Mouse (Mus musculus): ENCODE data around the gene Magi2. TPM values are rescaled to one million over a fixed set of nuclear protein-coding genes. Genes with fewer than 3 reads are reported as not detected.

Magi2 gene
- polyA plus RNA-seq, 1 experiment = 1.6 TPM

DNA sequence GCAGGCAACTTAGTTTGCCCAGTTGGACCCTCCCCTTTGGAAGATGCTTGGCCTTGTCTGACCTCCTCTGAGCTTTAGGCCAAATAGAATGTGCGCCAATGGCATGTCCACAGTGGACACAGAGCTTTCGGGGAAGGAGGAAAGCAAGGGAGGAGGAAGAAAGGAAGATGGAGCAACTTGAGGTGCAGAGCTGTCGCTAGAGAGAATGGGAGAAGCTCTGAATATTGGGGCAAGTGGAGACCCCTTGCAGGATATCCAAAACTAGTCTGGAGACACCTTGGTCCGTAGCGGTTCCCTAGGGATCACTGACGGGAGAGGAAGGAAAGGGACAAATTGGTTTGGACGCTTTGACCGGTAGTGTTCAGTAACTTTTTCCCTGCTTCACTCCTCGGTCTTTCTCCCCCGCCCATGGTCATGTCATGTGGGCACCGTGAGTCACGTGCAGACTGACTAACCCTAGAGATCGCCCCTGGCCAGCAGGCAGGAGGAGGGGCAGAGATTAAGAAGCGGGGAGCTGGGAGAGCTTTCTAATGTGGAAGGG is 1.0 kb downstream of the Magi2 start:
- no peaks in the 10 kb centered on the region for H3K4me1 ChIP-seq (replicated peaks; ENCODE audit: control insufficient read depth, insufficient read depth, low read length)
- H3K27ac ChIP-seq (ENCODE audit: control insufficient read depth, insufficient read depth, low read length) = no peak overlapping the region
- 7% methylated on average over 14 of the region's 14 CpGs for WGBS
- no peaks in the 10 kb centered on the region for H3K36me3 ChIP-seq (ENCODE audit: control insufficient read depth, insufficient read depth, low read length)
- no peak overlapping the region for H3K4me3 ChIP-seq (ENCODE audit: control insufficient read depth, insufficient read depth, low read length)
- TF ChIP-seq POLR2A (IDR thresholded peaks at IDR 0.05; ENCODE audit: control insufficient read depth, extremely low read depth, insufficient read depth, low read length, poor library complexity) = no peak
- no peak for TF ChIP-seq CTCF (IDR thresholded peaks at IDR 0.05; ENCODE audit: borderline replicate concordance, control insufficient read depth, extremely low read depth, insufficient read depth, low read length, poor library complexity)
- DNase-seq = no peak
- no peaks in the 10 kb centered on the region; the same call in 1 of the 2 replicates for H3K27me3 ChIP-seq (ENCODE audit: control insufficient read depth, insufficient read depth, low read length)

DNA sequence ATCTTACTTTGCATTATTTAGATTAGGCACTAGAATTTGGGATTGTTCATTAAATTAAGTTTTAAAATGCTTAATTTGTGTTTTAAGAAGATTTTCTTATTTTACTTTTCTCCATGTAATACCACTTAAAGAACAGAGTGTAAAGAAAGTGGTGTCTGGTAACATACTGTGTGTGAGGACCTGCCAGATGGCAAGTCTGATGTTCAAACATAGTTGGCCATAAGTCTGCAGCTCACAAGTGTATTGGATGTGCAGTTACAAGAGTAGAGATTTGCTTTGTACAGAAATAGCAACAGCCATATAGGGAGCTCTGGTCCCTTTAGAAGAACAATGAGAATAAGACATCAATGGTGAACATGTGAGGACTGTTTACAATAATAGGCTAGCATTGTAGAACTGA is 15.0 kb downstream of the Magi2 start:
- Histone ChIP-seq H3K4me3 (ENCODE audit: control insufficient read depth, insufficient read depth, low read length) (no peak overlapping the region), H3K27ac (ENCODE audit: control insufficient read depth, insufficient read depth, low read length) (no peak overlapping the region), H3K36me3 (ENCODE audit: control insufficient read depth, insufficient read depth, low read length) (no peaks in the 10 kb centered on the region), H3K4me1 (replicated peaks; ENCODE audit: control insufficient read depth, insufficient read depth, low read length) (no peaks in the 10 kb centered on the region), H3K27me3 (ENCODE audit: control insufficient read depth, insufficient read depth, low read length) (no peaks in the 10 kb centered on the region)
- DNase-seq = no peak
- TF ChIP-seq POLR2A (IDR thresholded peaks at IDR 0.05; ENCODE audit: control insufficient read depth, extremely low read depth, insufficient read depth, low read length, poor library complexity) = no peak
- no peak for TF ChIP-seq CTCF (IDR thresholded peaks at IDR 0.05; ENCODE audit: borderline replicate concordance, control insufficient read depth, extremely low read depth, insufficient read depth, low read length, poor library complexity)

DNA sequence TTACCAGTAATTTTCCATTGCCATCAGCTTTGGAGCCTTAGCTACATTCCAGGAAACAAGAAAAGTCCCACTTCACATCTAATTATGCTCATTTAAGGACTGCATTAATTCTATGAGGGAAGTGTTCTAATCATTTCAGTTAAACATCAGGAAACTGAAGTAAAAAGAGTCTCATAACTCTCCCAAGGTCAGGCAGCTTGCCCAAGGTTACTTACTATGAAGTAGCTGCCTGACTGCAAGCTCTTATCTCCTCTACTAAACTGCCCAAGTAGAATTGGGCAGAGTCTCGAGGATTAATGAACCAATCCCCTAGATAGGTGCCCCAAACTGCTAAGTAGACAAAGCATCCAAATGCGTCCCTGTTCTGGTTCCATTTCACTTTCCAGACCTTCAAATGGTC is 19.6 kb downstream of the Magi2 start:
- H3K27ac ChIP-seq (ENCODE audit: control insufficient read depth, insufficient read depth, low read length) = no peak overlapping the region
- DNase-seq = no peak
- no peak overlapping the region for H3K4me3 ChIP-seq (ENCODE audit: control insufficient read depth, insufficient read depth, low read length)
- no peaks in the 10 kb centered on the region for H3K36me3 ChIP-seq (ENCODE audit: control insufficient read depth, insufficient read depth, low read length)
- no peaks in the 10 kb centered on the region for H3K4me1 ChIP-seq (replicated peaks; ENCODE audit: control insufficient read depth, insufficient read depth, low read length)
- H3K27me3 ChIP-seq (ENCODE audit: control insufficient read depth, insufficient read depth, low read length) = no peaks in the 10 kb centered on the region
- TF ChIP-seq CTCF (IDR thresholded peaks at IDR 0.05; ENCODE audit: borderline replicate concordance, control insufficient read depth, extremely low read depth, insufficient read depth, low read length, poor library complexity) = no peak
- no peak for TF ChIP-seq POLR2A (IDR thresholded peaks at IDR 0.05; ENCODE audit: control insufficient read depth, extremely low read depth, insufficient read depth, low read length, poor library complexity)
- 64% methylated on average over 2 of the region's 2 CpGs for WGBS

DNA sequence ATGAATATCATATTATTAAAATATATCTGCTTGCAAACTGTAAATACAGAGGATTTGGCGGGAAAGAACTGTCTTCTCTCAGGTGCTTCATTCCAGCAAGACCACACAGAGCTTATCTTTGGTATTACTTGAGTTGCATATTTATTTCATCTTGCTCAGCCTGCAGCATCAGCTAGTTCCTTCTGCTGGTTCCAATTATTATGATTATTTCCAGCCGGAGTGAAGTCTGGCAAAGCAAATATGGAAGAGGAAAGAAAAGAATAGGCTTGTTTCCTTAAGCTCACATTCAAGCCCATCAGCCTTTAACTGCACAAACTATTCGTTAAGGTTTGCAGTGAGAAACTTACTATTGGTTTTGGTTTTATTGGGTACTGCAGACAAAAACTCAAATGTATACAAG is 20.4 kb downstream of the Magi2 start:
- Histone ChIP-seq H3K4me1 (replicated peaks; ENCODE audit: control insufficient read depth, insufficient read depth, low read length) (no peaks in the 10 kb centered on the region), H3K27me3 (ENCODE audit: control insufficient read depth, insufficient read depth, low read length) (no peaks in the 10 kb centered on the region), H3K36me3 (ENCODE audit: control insufficient read depth, insufficient read depth, low read length) (no peaks in the 10 kb centered on the region), H3K27ac (ENCODE audit: control insufficient read depth, insufficient read depth, low read length) (no peak overlapping the region), H3K4me3 (ENCODE audit: control insufficient read depth, insufficient read depth, low read length) (no peak overlapping the region)
- WGBS = 80% methylated on average over 3 of the region's 3 CpGs
- no peak for DNase-seq
- TF ChIP-seq POLR2A (IDR thresholded peaks at IDR 0.05; ENCODE audit: control insufficient read depth, extremely low read depth, insufficient read depth, low read length, poor library complexity) = no peak
- TF ChIP-seq CTCF (IDR thresholded peaks at IDR 0.05; ENCODE audit: borderline replicate concordance, control insufficient read depth, extremely low read depth, insufficient read depth, low read length, poor library complexity) = no peak

DNA sequence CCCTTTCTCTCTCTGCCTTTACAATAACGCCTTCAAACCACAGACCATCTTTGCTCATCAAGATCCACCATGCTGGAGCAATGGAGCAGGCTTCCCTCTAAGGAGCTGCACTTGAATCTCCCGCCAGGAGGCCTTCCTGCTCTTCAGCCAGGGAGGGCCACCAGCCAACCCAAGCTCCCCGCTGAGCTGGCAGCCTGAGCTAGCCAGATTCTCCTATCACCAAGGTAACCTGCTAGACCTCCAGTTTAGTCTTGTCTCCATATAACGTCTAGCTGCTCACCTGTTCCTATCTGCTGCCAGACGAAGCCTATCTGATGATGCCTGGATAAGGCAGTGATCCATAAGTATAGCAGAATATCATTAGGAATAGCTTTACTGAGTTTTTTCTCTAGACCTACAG is 36.0 kb downstream of the Magi2 start:
- H3K27ac ChIP-seq (ENCODE audit: control insufficient read depth, insufficient read depth, low read length) = no peak overlapping the region
- TF ChIP-seq POLR2A (IDR thresholded peaks at IDR 0.05; ENCODE audit: control insufficient read depth, extremely low read depth, insufficient read depth, low read length, poor library complexity) (no peak), CTCF (IDR thresholded peaks at IDR 0.05; ENCODE audit: borderline replicate concordance, control insufficient read depth, extremely low read depth, insufficient read depth, low read length, poor library complexity) (no peak)
- no peaks in the 10 kb centered on the region; the same call in 1 of the 2 replicates for H3K27me3 ChIP-seq (ENCODE audit: control insufficient read depth, insufficient read depth, low read length)
- no peaks in the 10 kb centered on the region for H3K4me1 ChIP-seq (replicated peaks; ENCODE audit: control insufficient read depth, insufficient read depth, low read length)
- DNase-seq = no peak
- no peaks in the 10 kb centered on the region for H3K36me3 ChIP-seq (ENCODE audit: control insufficient read depth, insufficient read depth, low read length)
- H3K4me3 ChIP-seq (ENCODE audit: control insufficient read depth, insufficient read depth, low read length) = no peak overlapping the region
- WGBS = 64% methylated on average over 5 of the region's 5 CpGs

DNA sequence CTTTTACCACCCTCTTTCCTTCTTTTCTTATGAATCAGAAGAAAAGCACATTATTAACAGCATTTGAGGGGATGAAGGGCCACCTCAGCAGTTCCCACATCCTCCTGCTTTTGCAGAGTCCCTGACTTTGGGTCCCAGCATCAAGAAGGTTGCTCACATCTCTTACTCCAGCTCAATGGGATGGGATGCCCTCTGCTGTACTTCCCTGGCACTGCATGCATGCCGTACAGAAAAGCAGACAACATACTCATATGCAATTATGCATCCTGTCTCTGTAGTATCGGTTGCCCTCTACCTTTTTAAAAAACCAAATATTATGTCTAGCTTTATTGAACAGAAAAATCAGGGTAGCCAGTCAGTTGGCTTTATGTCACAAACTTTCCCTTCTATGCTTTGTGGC is 37.8 kb downstream of the Magi2 start:
- Histone ChIP-seq H3K36me3 (ENCODE audit: control insufficient read depth, insufficient read depth, low read length) (no peaks in the 10 kb centered on the region), H3K4me3 (ENCODE audit: control insufficient read depth, insufficient read depth, low read length) (no peak overlapping the region), H3K4me1 (replicated peaks; ENCODE audit: control insufficient read depth, insufficient read depth, low read length) (no peaks in the 10 kb centered on the region), H3K27ac (ENCODE audit: control insufficient read depth, insufficient read depth, low read length) (no peak overlapping the region), H3K27me3 (ENCODE audit: control insufficient read depth, insufficient read depth, low read length) (no peaks in the 10 kb centered on the region; the same call in 1 of the 2 replicates)
- DNase-seq = no peak
- 80% methylated on average over 2 of the region's 2 CpGs for WGBS
- TF ChIP-seq CTCF (IDR thresholded peaks at IDR 0.05; ENCODE audit: borderline replicate concordance, control insufficient read depth, extremely low read depth, insufficient read depth, low read length, poor library complexity) (no peak), POLR2A (IDR thresholded peaks at IDR 0.05; ENCODE audit: control insufficient read depth, extremely low read depth, insufficient read depth, low read length, poor library complexity) (no peak)

DNA sequence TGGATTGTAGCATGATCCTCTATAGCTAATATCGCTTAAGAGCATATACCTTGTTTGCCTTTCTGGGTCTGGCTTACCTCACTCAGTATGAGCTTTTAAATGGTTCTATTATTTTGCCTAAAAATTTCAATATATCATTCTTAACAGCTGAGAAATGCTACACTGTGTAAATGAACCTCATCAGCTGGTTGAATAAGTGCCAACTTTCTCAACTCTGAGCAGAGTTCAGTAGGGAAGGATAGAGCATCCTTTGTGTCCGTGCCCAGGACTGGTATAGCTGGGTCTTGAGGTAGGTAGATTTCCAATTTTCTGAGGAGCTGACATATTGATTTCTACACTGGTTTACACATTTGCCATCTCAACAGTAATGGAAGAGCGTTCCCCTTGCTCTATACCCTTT is 65.7 kb downstream of the Magi2 start:
- Histone ChIP-seq H3K36me3 (ENCODE audit: control insufficient read depth, insufficient read depth, low read length) (no peaks in the 10 kb centered on the region), H3K4me3 (ENCODE audit: control insufficient read depth, insufficient read depth, low read length) (no peak overlapping the region), H3K27me3 (ENCODE audit: control insufficient read depth, insufficient read depth, low read length) (no peaks in the 10 kb centered on the region), H3K27ac (ENCODE audit: control insufficient read depth, insufficient read depth, low read length) (no peak overlapping the region), H3K4me1 (replicated peaks; ENCODE audit: control insufficient read depth, insufficient read depth, low read length) (no peaks in the 10 kb centered on the region)
- no peak for TF ChIP-seq CTCF (IDR thresholded peaks at IDR 0.05; ENCODE audit: borderline replicate concordance, control insufficient read depth, extremely low read depth, insufficient read depth, low read length, poor library complexity)
- TF ChIP-seq POLR2A (IDR thresholded peaks at IDR 0.05; ENCODE audit: control insufficient read depth, extremely low read depth, insufficient read depth, low read length, poor library complexity) = no peak
- DNase-seq = no peak
- WGBS = 84% methylated on average over 3 of the region's 3 CpGs

All from thymus, adult 2 months (tissue).